Mouse (Mus musculus) thymus, postnatal 36 days (tissue): ENCODE measurements around the gene Tac4.

Source experiments
- DNase-seq, 2 experiments: peaks; one replicate each; pipeline ENCODE4 v3.0.0; 2022; ENCODE audit warnings: mixed read lengths in 2 of 2

Gene Tac4

DNA sequence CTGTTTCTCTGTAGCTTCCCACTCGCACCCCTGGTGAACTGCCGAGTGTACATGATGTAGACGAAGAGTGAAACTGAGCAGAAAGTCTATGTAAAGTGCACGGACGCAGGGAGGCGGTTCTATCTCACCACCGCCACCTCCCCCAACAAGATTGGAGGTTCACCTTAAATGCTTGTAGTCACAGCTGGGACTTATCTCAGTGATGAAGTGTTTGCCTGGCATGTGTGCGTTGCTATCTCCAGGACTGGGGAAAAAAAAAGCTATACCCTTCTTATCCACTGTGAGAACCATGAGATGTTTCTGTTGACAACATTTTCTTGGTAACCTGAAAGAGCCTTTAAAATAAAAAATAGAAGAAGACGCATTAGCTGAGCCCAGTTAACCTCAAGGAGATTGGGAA lies 56.8 kb downstream of the Tac4 start:
- DNase-seq, result no peak
